Mouse (Mus musculus): Measurements from ENCODE around the gene Tmco4. TPM values are rescaled to one million over a fixed set of nuclear protein-coding genes. Genes with fewer than 3 reads are reported as not detected.

Gene Tmco4
- 12.2 and 13.1 TPM in 2 replicates for polyA plus RNA-seq (2012; rRNA removed)

DNA sequence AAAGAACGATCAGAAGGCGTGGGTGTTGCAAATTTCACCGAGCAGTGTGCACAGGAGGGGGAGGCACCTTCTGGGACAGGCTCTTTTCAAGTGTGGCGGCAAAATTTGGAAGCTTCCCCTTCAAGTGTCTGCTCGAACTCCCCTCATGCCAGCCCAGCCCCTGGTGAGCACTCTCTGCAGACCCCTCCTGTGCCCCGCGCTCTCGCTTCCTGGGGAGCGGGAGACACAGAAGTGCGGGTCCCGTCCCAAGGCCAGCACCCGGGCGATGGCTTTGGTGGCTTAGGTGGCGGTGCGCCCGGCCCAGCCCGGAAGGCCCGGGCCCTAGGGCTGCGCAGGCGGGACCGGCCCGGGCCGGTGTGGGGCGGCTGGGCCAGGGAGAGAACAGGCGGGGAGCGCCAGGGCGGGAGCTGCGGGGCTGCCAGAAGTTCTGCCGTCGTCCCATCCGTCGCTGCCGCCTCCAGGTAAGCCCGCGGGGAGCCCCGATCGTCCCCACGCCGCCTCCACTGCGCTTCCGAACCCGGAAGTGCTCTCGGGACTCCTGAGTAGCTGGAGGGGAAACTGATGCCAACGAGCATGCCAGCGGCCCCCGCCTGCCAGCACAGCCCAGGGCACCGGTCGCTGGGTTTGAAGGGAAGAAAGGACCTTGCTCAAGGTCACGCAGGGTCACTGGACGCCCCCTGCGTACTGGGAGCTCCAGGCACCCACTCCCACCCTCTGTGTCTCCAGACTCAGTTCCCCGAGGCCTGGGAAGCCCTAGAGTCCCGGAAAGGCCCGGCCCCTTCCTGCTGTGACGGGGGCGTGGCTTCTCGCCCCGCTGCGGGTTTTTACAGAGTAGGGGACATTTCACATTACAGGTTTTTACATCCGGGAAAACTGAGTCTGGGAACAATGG lies at the start of gene Tmco4:
Tmco4 (plus strand) TSS at position 62 of the 892 bp plus-strand sequence.

DNA sequence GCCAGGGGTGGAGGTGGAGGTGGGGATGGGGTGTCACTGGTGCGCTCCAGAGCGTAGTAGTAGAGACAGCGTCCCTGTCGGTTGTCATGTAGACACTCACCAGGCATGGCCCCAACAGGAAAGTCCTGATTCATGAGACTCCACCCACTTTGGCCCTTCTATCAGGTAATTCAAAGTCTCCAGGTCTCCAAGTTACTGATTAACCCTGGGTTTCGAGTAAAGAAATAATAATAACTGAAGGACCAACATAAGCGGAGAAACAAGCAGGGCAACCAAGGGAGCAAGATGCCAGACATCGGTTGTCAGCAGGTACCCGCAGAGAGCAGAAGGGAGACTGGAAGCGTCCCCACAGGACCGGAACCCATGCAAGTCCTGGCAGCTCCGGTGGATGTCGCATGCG lies 5.8 kb upstream of the Tmco4 start, which contains the start of gene Rnf186:
Rnf186 (plus strand) TSS at position 247 of the 400 bp plus-strand sequence.

GRCm38 (mm10) chr4:139075041-139075711 lies 102.5 kb downstream of the Tmco4 start, which contains the start of gene Htr6:
Gene Htr6, minus strand, starts transcription at chr4:139075570.

GRCm38 (mm10) chr4:139092356-139093195 lies 119.9 kb downstream of the Tmco4 start, which contains the start of gene Nbl1:
Gene Nbl1, minus strand, starts transcription at chr4:139092993.

Other genes with a start within 250 kb of the Tmco4 start
- gene Pla2g2c, start 248.1 kb upstream of the Tmco4 start, polyA plus RNA-seq (2012; rRNA removed) = 0.39 and 0.51 TPM in 2 replicates
- gene Ubxn10, start 235.7 kb upstream of the Tmco4 start, polyA plus RNA-seq (2012; rRNA removed) = 34.1 and 38.5 TPM in 2 replicates
- 0.71 and 0.74 TPM in 2 replicates for gene Pla2g2f, start 215.3 kb upstream of the Tmco4 start, polyA plus RNA-seq (2012; rRNA removed)
- gene Pla2g2d, start 197.2 kb upstream of the Tmco4 start, polyA plus RNA-seq (2012; rRNA removed) = 1.7 and 3.4 TPM in 2 replicates
- gene Pla2g5, start 109.4 kb upstream of the Tmco4 start, polyA plus RNA-seq (2012; rRNA removed) = 73.1 and 95.7 TPM in 2 replicates
- gene Gm13030, start 98.9 kb upstream of the Tmco4 start, polyA plus RNA-seq (2012; rRNA removed) = 0.38 and 0.68 TPM in 2 replicates
- 2.1 and 4.8 TPM in 2 replicates for gene Pla2g2e, start 94.9 kb upstream of the Tmco4 start, polyA plus RNA-seq (2012; rRNA removed)
- gene Otud3, start 58.9 kb upstream of the Tmco4 start, polyA plus RNA-seq (2012; rRNA removed) = 8.2 and 9.4 TPM in 2 replicates
- 5.7 and 9.0 TPM in 2 replicates for gene Rnf186, start 5.8 kb upstream of the Tmco4 start, polyA plus RNA-seq (2012; rRNA removed)
- gene Htr6, start 102.7 kb downstream of the Tmco4 start, polyA plus RNA-seq (2012; rRNA removed) = 0.25 and 0.54 TPM in 2 replicates
- 467 and 489 TPM in 2 replicates for gene Nbl1, start 120.1 kb downstream of the Tmco4 start, polyA plus RNA-seq (2012; rRNA removed)
- gene Minos1, start 158.2 kb downstream of the Tmco4 start, polyA plus RNA-seq (2012; rRNA removed) = 37.0 and 45.4 TPM in 2 replicates
- 234 and 293 TPM in 2 replicates for gene Capzb, start 220.0 kb downstream of the Tmco4 start, polyA plus RNA-seq (2012; rRNA removed)

Measured in ovary, adult 2 months (tissue).